Mouse (Mus musculus): ENCODE data around the gene Med15. TPM values are rescaled to one million over a fixed set of nuclear protein-coding genes. Genes with fewer than 3 reads are reported as not detected.
A peak's percentile ranks its signal among the peaks of the same experiment; 100 is the strongest.

The Med15 gene
- polyA plus RNA-seq, 2 experiments from 2014 or later: 67.1 to 128 TPM

GRCm38 (mm10) chr16:17647566-17648340, 84.9 kb downstream of the Med15 start:
- ATAC-seq: no peak

GRCm38 (mm10) chr16:17647156-17647555, 85.5 kb downstream of the Med15 start:
- no peak for ATAC-seq

GRCm38 (mm10) chr16:17646310-17647114, 86.2 kb downstream of the Med15 start, which contains the start of gene Ccdc74a:
Ccdc74a (plus strand) TSS chr16:17646470.
- peak; percentile 95 for ATAC-seq

GRCm38 (mm10) chr16:17643437-17643990, 89.2 kb downstream of the Med15 start:
- ATAC-seq: no peak

- no peak for ATAC-seq
These were observed 90.4 kb downstream of the Med15 start for GRCm38 (mm10) chr16:17642311-17642710.

GRCm38 (mm10) chr16:17641301-17641700, 91.4 kb downstream of the Med15 start:
- ATAC-seq: no peak

- ATAC-seq: no peak
These were observed 92.0 kb downstream of the Med15 start for GRCm38 (mm10) chr16:17640706-17641105.

GRCm38 (mm10) chr16:17639951-17640350, 92.7 kb downstream of the Med15 start:
- ATAC-seq: no peak

GRCm38 (mm10) chr16:17639081-17639480, 93.6 kb downstream of the Med15 start:
- no peak for ATAC-seq

- ATAC-seq: no peak
These were observed 94.6 kb downstream of the Med15 start for GRCm38 (mm10) chr16:17638036-17638628.

GRCm38 (mm10) chr16:17637610-17638009, 95.1 kb downstream of the Med15 start:
- no peak for ATAC-seq

- no peak for ATAC-seq
These were observed 95.8 kb downstream of the Med15 start for GRCm38 (mm10) chr16:17636904-17637303.

- ATAC-seq: no peak
These were observed 99.1 kb downstream of the Med15 start for GRCm38 (mm10) chr16:17633481-17634181.

GRCm38 (mm10) chr16:17632580-17632979, 100.1 kb downstream of the Med15 start:
- no peak for ATAC-seq

- no peak for ATAC-seq
These were observed 106.5 kb downstream of the Med15 start for GRCm38 (mm10) chr16:17626269-17626555.

- ATAC-seq: peak; percentile 43
These were observed 107.0 kb downstream of the Med15 start for GRCm38 (mm10) chr16:17625488-17626268.

- ATAC-seq: no peak
These were observed 110.8 kb downstream of the Med15 start for GRCm38 (mm10) chr16:17621936-17622335.

GRCm38 (mm10) chr16:17619198-17620105, 113.2 kb downstream of the Med15 start, which contains the start of gene Smpd4:
Smpd4 (plus strand) TSS chr16:17619354.
- peak; percentile 84 for ATAC-seq

GRCm38 (mm10) chr16:17617922-17618565, 114.6 kb downstream of the Med15 start:
- peak; percentile 48 for ATAC-seq

- ATAC-seq: no peak
These were observed 116.5 kb downstream of the Med15 start for GRCm38 (mm10) chr16:17616212-17616611.

Data from CD4-positive, CD25-positive, alpha-beta regulatory T cell, adult 4 months (primary cell).